8 mouse cellular contexts compared by ENCODE assay signal in genomic region chr11:4680126-4680525, GRCm38 (mm10).
"Had no signal": no experiment of that assay in that cellular context is flagged by ENCODE, and none has a peak within 500 bp of the region (broad histone marks: within the 10 kb centered on the region; RNA-seq: fewer than 3 reads in every experiment).

No protein-coding gene starts in this region.

- ATAC-seq: intestine, embryonic 16.5 days had no signal

- H3K9ac ChIP-seq: liver, embryonic 14.5 days; stomach, embryonic 15.5 days had no signal

- H3K9me3 ChIP-seq: stomach, embryonic 15.5 days had no signal

- H3K27me3 ChIP-seq: stomach, embryonic 15.5 days had no signal

- H3K4me3 ChIP-seq: stomach, embryonic 15.5 days had no signal

- H3K27ac ChIP-seq: liver, embryonic 14.5 days; stomach, embryonic 15.5 days had no signal

- DNase-seq: kidney, adult 8-10 months; lung, adult 18-20 months; right cerebral cortex, postnatal 14 days; thymus, adult 2 months; thymus, postnatal 25 days had no signal

- H3K4me2 ChIP-seq: stomach, embryonic 15.5 days had no signal
